Mouse (Mus musculus) ES-Bruce4 (cell line): ENCODE measurements around the gene Tm7sf2.

Source experiments
- CTCF ChIP-seq: IDR thresholded peaks from one replicate; pipeline ENCODE4 v1.8.1; 2011; ENCODE audit warnings: low read depth, low read length
- EP300 ChIP-seq: IDR thresholded peaks from 2 replicates; pipeline ENCODE4 v1.6.1; 2011; ENCODE audit warnings: low read depth, low read length; ENCODE audit not compliant: insufficient read depth
- POLR2A ChIP-seq: IDR thresholded peaks from one replicate; pipeline ENCODE4 v1.8.1; 2011; ENCODE audit warnings: low read length; ENCODE audit not compliant: insufficient read depth

DNA sequence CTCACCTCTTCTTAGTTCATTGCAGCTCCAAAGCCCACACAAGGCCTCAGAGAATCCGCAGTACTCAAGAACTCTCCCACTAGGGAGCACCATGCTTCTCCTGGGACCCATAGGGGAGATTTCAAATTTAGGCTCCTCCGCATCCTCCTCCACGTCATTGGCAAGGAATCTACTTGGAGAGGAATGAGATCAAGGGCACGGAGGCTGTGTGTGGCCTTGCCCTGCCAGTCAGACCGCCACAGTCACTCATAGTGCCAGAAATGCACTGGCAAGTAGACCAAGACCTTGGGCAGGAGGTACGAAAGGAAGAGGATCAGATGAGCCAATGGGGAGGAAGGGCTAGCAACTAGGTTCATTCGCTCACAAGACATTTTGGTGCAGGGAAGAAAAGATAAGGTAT is 44.2 kb downstream of the Tm7sf2 start:
- TF ChIP-seq POLR2A: no peak
- TF ChIP-seq CTCF: no peak
- TF ChIP-seq EP300: no peak
